Mouse (Mus musculus) splenic B cell, adult 2 months (primary cell): ENCODE results near the gene Irgq.

Experiments
- DNase-seq: peaks from one replicate; pipeline ENCODE4 v3.0.0-alpha.2; 2011; ENCODE audit warnings: low read depth, low spot score
- H3K27me3 ChIP-seq: 2 replicates; pipeline ENCODE4 v1.6.1; 2012; ENCODE audit warnings: mild to moderate bottlenecking, low read length, moderate library complexity, mixed read lengths; ENCODE audit not compliant: control insufficient read depth, poor library complexity, insufficient read depth, severe bottlenecking
- H3K36me3 ChIP-seq: 2 replicates; pipeline ENCODE4 v1.6.1; 2012; ENCODE audit warnings: mild to moderate bottlenecking, low read length, moderate library complexity, mixed read lengths; ENCODE audit not compliant: control insufficient read depth, poor library complexity, insufficient read depth, severe bottlenecking

Gene Irgq

GRCm38 (mm10) chr7:24525686-24526420 is 4.6 kb upstream of the Irgq start:
- no peak for DNase-seq
- H3K36me3 ChIP-seq: no peaks in the 10 kb centered on the region
- H3K27me3 ChIP-seq: no peaks in the 10 kb centered on the region

- Histone ChIP-seq H3K36me3 (peaks cover 3% of the 10 kb centered on the region; the same call in 1 of the 2 replicates), H3K27me3 (no peaks in the 10 kb centered on the region)
- DNase-seq: no peak
Observed at GRCm38 (mm10) chr7:24528861-24529260, 1.6 kb upstream of the Irgq start.

GRCm38 (mm10) chr7:24529580-24529979 is 909 bp upstream of the Irgq start:
- peaks cover 6% of the 10 kb centered on the region; the same call in 1 of the 2 replicates for H3K36me3 ChIP-seq
- H3K27me3 ChIP-seq: no peaks in the 10 kb centered on the region
- DNase-seq: no peak

DNA sequence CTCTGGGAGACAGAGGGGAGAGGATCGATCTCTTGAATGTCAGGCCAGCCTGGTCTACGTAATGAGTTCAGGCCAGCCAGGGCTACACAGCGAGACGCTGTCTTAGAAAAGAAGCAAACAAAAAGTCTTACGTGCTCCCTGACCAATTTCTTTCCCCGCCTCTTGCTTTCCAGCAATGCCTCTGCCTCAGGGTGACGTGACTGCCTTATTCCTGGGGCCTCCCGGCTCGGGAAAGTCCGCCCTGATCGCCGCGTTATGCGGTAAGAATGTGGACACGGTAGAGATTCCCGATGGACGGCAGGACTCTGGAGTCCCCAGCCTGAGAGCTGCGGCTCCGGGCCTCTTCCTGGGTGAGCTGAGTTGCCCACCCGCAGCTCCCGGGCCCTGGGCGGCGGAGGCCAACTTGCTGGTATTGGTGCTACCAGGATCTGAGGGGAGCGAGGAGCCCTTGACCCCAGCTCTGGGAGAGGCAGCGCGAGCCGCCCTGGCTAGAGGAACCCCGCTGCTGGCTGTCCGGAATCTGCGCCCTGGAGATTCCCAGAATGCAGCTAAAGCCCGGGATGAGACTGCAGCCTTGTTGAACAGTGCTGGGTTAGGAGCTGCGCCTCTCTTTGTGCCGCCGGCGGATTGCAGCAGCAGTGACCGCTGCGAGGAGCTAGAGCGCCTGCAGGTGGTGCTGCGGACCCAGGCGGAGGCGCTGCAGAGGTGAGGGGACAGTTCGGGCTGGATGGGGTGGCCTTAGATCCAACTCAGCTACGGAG is 902 bp downstream of the Irgq start:
- peaks cover 9% of the 10 kb centered on the region; the same call in 1 of the 2 replicates for H3K36me3 ChIP-seq
- no peaks in the 10 kb centered on the region for H3K27me3 ChIP-seq
- peak; percentile 81 for DNase-seq

- H3K27me3 ChIP-seq: no peaks in the 10 kb centered on the region
- H3K36me3 ChIP-seq: peaks cover 9% of the 10 kb centered on the region; the same call in 1 of the 2 replicates
- DNase-seq: no peak
Observed at GRCm38 (mm10) chr7:24533031-24533571, 2.6 kb downstream of the Irgq start.

GRCm38 (mm10) chr7:24533806-24534205 is 3.3 kb downstream of the Irgq start:
- DNase-seq: no peak
- Histone ChIP-seq H3K27me3 (no peaks in the 10 kb centered on the region), H3K36me3 (peaks cover 9% of the 10 kb centered on the region; the same call in 1 of the 2 replicates)

DNA sequence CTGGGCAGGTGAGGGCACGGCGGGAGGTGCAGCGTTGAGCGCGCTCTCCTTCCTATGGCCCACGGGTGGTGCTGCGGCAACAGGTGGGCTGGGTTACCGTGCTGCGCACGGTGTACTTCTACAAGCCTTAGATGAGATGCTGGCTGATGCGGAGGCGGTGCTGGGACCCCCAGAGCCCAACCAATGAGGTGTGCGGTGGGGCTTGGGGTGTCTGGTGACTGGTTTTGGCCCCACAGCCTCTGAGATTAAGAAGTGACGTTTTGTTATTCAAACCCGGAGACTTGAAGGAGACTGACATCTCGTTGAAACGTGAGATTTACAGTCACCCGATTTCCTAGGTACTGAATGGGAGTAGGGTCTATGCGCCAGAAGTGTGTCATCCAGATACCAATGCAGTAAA is 3.8 kb downstream of the Irgq start:
- H3K36me3 ChIP-seq: peaks cover 9% of the 10 kb centered on the region; the same call in 1 of the 2 replicates
- no peak for DNase-seq
- no peaks in the 10 kb centered on the region for H3K27me3 ChIP-seq

GRCm38 (mm10) chr7:24537081-24537480 is 6.6 kb downstream of the Irgq start:
- Histone ChIP-seq H3K36me3 (peaks cover 9% of the 10 kb centered on the region; the same call in 1 of the 2 replicates), H3K27me3 (no peaks in the 10 kb centered on the region)
- DNase-seq: no peak

DNA sequence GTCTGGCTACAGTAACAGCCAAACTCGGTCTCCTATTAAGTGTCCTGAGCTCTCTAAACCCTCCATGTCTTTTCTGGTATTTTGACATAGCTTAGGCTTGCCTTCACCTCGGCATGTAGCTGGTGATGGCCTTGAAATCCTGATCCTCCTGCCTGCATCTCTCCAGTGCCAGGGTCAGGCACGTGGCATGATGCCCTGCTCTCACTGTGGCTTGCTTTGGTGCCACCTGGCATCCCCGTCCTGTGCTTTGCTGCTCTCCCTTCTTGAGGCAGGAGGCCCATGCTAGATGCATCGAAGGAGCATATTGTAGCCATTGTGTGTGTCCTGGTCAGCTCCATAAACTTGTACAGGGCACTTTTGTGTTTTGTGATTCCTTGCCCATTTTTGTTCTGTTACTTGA is 7.1 kb downstream of the Irgq start:
- H3K27me3 ChIP-seq: no peaks in the 10 kb centered on the region
- DNase-seq: no peak
- H3K36me3 ChIP-seq: peaks cover 9% of the 10 kb centered on the region; the same call in 1 of the 2 replicates

DNA sequence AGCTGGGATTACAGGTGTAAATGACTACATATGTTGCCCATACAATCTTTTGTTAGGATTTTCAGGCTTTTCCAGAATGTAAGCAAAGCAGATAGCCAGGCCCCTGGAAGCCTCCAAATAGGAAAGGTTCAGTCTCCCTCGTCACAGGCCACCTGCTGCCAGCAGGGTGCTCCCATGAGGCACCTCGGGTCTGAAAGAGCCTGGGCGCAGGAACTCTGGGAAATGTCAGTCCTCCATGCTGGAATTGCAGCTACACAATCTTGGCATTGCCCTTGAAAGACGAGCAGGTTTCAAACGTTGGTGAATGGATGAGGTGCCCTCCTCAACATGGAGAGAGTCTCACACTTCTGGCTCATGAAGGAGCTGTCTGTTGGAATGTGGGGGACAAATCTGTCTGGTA is 7.7 kb downstream of the Irgq start:
- no peak for DNase-seq
- peaks cover 9% of the 10 kb centered on the region; the same call in 1 of the 2 replicates for H3K36me3 ChIP-seq
- H3K27me3 ChIP-seq: no peaks in the 10 kb centered on the region

GRCm38 (mm10) chr7:24538701-24539100 is 8.2 kb downstream of the Irgq start:
- H3K27me3 ChIP-seq: no peaks in the 10 kb centered on the region
- H3K36me3 ChIP-seq: peaks cover 7% of the 10 kb centered on the region; the same call in 1 of the 2 replicates
- DNase-seq: no peak

- DNase-seq: no peak
Observed at GRCm38 (mm10) chr7:24539686-24540085, 9.2 kb downstream of the Irgq start.

DNA sequence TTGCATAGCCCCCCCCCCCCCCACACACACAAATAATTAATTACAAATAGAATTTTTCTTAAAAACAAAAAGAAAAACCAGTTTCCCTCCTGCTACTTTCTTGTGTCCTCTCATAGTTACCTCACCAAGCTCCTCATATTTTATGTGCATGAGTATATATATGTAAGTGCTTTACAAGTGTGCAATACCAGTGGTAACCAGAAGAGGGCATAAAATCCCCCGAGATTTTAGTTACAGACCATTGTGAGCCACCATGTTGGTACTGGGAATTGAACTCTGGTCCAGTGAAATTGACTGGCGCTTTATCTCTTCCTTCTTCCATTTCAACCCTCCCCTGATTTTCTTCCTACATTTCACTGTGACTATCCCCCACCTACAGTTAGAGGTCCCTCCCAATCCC is 14.0 kb downstream of the Irgq start:
- H3K36me3 ChIP-seq: no peaks in the 10 kb centered on the region; the same call in 1 of the 2 replicates
- DNase-seq: peak; percentile 51

More at GRCm38 (mm10) chr7:24539686-24540085, 9.2 kb downstream of the Irgq start:
- Histone ChIP-seq H3K36me3 (peaks cover 3% of the 10 kb centered on the region; the same call in 1 of the 2 replicates), H3K27me3 (no peaks in the 10 kb centered on the region)

GRCm38 (mm10) chr7:24546068-24546614 is 15.7 kb downstream of the Irgq start, which contains the start of the genes Pinlyp and Xrcc1:
TSS of gene Pinlyp (minus strand) at chr7:24546118.
TSS of gene Xrcc1 (plus strand) at chr7:24546289.
- DNase-seq: no peak

More for the DNA sequence above, 14.0 kb downstream of the Irgq start:
- H3K27me3 ChIP-seq: no peaks in the 10 kb centered on the region

More at GRCm38 (mm10) chr7:24546068-24546614, 15.7 kb downstream of the Irgq start, which contains the start of the genes Pinlyp and Xrcc1:
- no peaks in the 10 kb centered on the region for H3K27me3 ChIP-seq
- no peaks in the 10 kb centered on the region; the same call in 1 of the 2 replicates for H3K36me3 ChIP-seq
